11 mouse cellular contexts compared by ENCODE assay signal in the genomic region with DNA sequence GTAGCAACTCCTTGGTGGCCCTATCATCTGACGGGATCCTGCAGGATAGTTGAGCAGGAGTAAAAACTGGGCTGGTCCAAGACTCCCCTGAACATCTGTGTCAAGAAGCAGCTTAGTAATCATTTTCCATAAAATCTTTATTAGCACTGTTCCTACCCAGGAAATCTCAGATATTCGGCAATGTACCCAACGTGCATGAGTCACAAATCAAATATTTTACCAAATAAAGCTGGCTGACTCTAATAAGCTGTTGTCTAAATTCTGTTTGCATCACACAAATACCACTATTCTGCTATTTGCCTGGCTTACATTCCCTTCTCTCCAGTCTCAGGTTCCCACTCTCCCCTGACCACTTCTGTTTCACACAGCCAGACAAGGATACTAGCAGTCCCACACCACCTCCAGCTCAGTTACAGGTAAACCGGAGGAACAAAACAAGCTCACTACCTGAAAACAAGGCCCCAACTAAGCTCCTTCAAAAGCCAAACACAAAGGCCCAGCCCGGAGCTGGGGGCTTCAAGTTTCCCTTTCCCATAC. TPM values are rescaled to one million over a fixed set of nuclear protein-coding genes. Genes with fewer than 3 reads are reported as not detected.
DNase-seq lines count a peak whose midpoint lies in the region; ATAC-seq and TF ChIP-seq lines count a peak whose summit lies in the region.
"Had no signal": no experiment of that assay in that cellular context is flagged by ENCODE, and none has a peak within 500 bp of the region (broad histone marks: within the 10 kb centered on the region; RNA-seq: fewer than 3 reads in every experiment).

No protein-coding gene starts in this region.

- no peak overlapping the region for H3K9ac ChIP-seq in forebrain, embryonic 11.5 days (ENCODE audit: low read length)
- H3K9ac ChIP-seq in lung, embryonic 16.5 days (ENCODE audit: low read length): no peak overlapping the region
- no peak overlapping the region for H3K9ac ChIP-seq in limb, embryonic 13.5 days

- WGBS in forebrain, embryonic 10.5 days: 65% methylated on average over 5 of the region's 5 CpGs
- 57% methylated on average over 5 of the region's 5 CpGs for WGBS in forebrain, embryonic 11.5 days
- WGBS in lung, embryonic 16.5 days: 65% methylated on average over 5 of the region's 5 CpGs
- 41% methylated on average over 5 of the region's 5 CpGs for WGBS in lung, adult 2 months
- 58% methylated on average over 5 of the region's 5 CpGs for WGBS in limb, embryonic 13.5 days
- 55% methylated on average over 5 of the region's 5 CpGs for WGBS in small intestine, adult 2 months

- DNase-seq in forebrain, embryonic 10.5 days (ENCODE audit: extremely low spot score, low spot score): no peak
- DNase-seq in forebrain, embryonic 11.5 days (ENCODE audit: low spot score): no peak
- no peak for DNase-seq in lung, adult 2 months
- DNase-seq in right cerebral cortex, postnatal 25 days: no peak
- no peak for DNase-seq in cerebellum, postnatal 10 days
- DNase-seq: cerebellum, postnatal 36 days; gastrocnemius, postnatal 25 days; thymus, adult 2 months had no signal

- no peak overlapping the region for H3K4me2 ChIP-seq in forebrain, embryonic 11.5 days (ENCODE audit: low read depth, low read length, severe bottlenecking)
- H3K4me2 ChIP-seq in lung, embryonic 16.5 days (ENCODE audit: low read depth, low read length): 0 out of 2 replicates have a peak overlapping the region, but pooled peaks have one; percentile 5
- H3K4me2 ChIP-seq in limb, embryonic 13.5 days (replicated peaks): peak overlapping the region; percentile 83; the same call in 1 of the 2 replicates

- no peak for ATAC-seq in forebrain, embryonic 11.5 days (replicated peaks; ENCODE audit: low FRiP score)
- no peak for ATAC-seq in lung, embryonic 16.5 days (ENCODE audit: low read depth)
- no peak for ATAC-seq in limb, embryonic 13.5 days (ENCODE audit: low FRiP score, low read depth)

- peaks cover 29% of the 10 kb centered on the region for H3K4me1 ChIP-seq in forebrain, embryonic 10.5 days
- H3K4me1 ChIP-seq in forebrain, embryonic 11.5 days (replicated peaks; ENCODE audit: control insufficient read depth, insufficient read depth, low read length): 0 out of 2 replicates have a peak, but pooled peaks cover 5% of the 10 kb centered on the region
- peaks cover 10% of the 10 kb centered on the region for H3K4me1 ChIP-seq in lung, embryonic 16.5 days (replicated peaks; ENCODE audit: control insufficient read depth, insufficient read depth, low read length)
- H3K4me1 ChIP-seq in lung, adult 2 months (ENCODE audit: control insufficient read depth, insufficient read depth, low read length): peaks cover 20% of the 10 kb centered on the region
- H3K4me1 ChIP-seq in limb, embryonic 13.5 days: peaks cover 26% of the 10 kb centered on the region
- peaks cover 17% of the 10 kb centered on the region for H3K4me1 ChIP-seq in small intestine, adult 2 months (ENCODE audit: control insufficient read depth, insufficient read depth, insufficient read length, low read length)

- no peaks in the 10 kb centered on the region for H3K36me3 ChIP-seq in forebrain, embryonic 10.5 days (replicated peaks)
- H3K36me3 ChIP-seq in forebrain, embryonic 11.5 days (ENCODE audit: control insufficient read depth, insufficient read depth, low read length): no peaks in the 10 kb centered on the region
- H3K36me3 ChIP-seq in lung, embryonic 16.5 days (ENCODE audit: control insufficient read depth, insufficient read depth, low read length): no peaks in the 10 kb centered on the region
- no peaks in the 10 kb centered on the region for H3K36me3 ChIP-seq in limb, embryonic 13.5 days
- H3K36me3 ChIP-seq in small intestine, adult 2 months (ENCODE audit: control insufficient read depth, insufficient read depth, low read length): no peaks in the 10 kb centered on the region

- H3K9me3 ChIP-seq in forebrain, embryonic 10.5 days: no peaks in the 10 kb centered on the region
- no peaks in the 10 kb centered on the region for H3K9me3 ChIP-seq in forebrain, embryonic 11.5 days (ENCODE audit: control insufficient read depth, low read length)
- H3K9me3 ChIP-seq in lung, embryonic 16.5 days (ENCODE audit: control insufficient read depth, low read length): no peaks in the 10 kb centered on the region
- H3K9me3 ChIP-seq in limb, embryonic 13.5 days: no peaks in the 10 kb centered on the region

- no peaks in the 10 kb centered on the region for H3K27me3 ChIP-seq in forebrain, embryonic 10.5 days (ENCODE audit: poor library complexity, severe bottlenecking)
- H3K27me3 ChIP-seq in forebrain, embryonic 11.5 days (ENCODE audit: control insufficient read depth, insufficient read depth, low read length): no peaks in the 10 kb centered on the region
- no peaks in the 10 kb centered on the region for H3K27me3 ChIP-seq in lung, embryonic 16.5 days (ENCODE audit: control insufficient read depth, insufficient read depth, low read depth, low read length)
- no peaks in the 10 kb centered on the region for H3K27me3 ChIP-seq in limb, embryonic 13.5 days
- no peaks in the 10 kb centered on the region for H3K27me3 ChIP-seq in small intestine, adult 2 months (ENCODE audit: control insufficient read depth, insufficient read depth, low read length)

- H3K4me3 ChIP-seq in forebrain, embryonic 10.5 days: peak overlapping the region; percentile 88; the same call in 1 of the 2 replicates
- H3K4me3 ChIP-seq in forebrain, embryonic 11.5 days (ENCODE audit: low read depth, low read length): no peak overlapping the region
- no peak overlapping the region for H3K4me3 ChIP-seq in lung, embryonic 16.5 days (ENCODE audit: low read length)
- no peak overlapping the region for H3K4me3 ChIP-seq in lung, adult 2 months (replicated peaks; ENCODE audit: extremely low read depth, low read depth, low read length)
- H3K4me3 ChIP-seq in limb, embryonic 13.5 days: no peak overlapping the region
- H3K4me3 ChIP-seq in small intestine, adult 2 months (ENCODE audit: low read depth, low read length): no peak overlapping the region

- H3K27ac ChIP-seq in forebrain, embryonic 10.5 days: no peak overlapping the region
- no peak overlapping the region for H3K27ac ChIP-seq in forebrain, embryonic 11.5 days (ENCODE audit: low read depth, low read length)
- no peak overlapping the region for H3K27ac ChIP-seq in lung, embryonic 16.5 days (ENCODE audit: low read length)
- H3K27ac ChIP-seq in limb, embryonic 13.5 days: no peak overlapping the region
- peak overlapping the region; percentile 39; the same call in 1 of the 2 replicates for H3K27ac ChIP-seq in small intestine, adult 2 months (ENCODE audit: insufficient read depth, low read depth, low read length)

- no peak for TF ChIP-seq POLR2A in lung, adult 2 months (IDR thresholded peaks at IDR 0.05; ENCODE audit: borderline replicate concordance, extremely low read depth, low read depth, low read length)
- TF ChIP-seq POLR2A in small intestine, adult 2 months (IDR thresholded peaks at IDR 0.05; ENCODE audit: low read depth, low read length): no peak

- TF ChIP-seq CTCF in lung, adult 2 months (IDR thresholded peaks at IDR 0.05; ENCODE audit: insufficient read depth, low read length): no peak
- TF ChIP-seq CTCF in small intestine, adult 2 months (IDR thresholded peaks at IDR 0.05; ENCODE audit: extremely low read depth, insufficient read length, insufficient replicate concordance, low read depth, low read length): no peak

RNA-seq across cellular contexts. Expression of gene Mrpl44, which starts 16.3 kb away (rescaled TPM):
- 64.2 and 67.4 TPM in 2 replicates for polyA plus RNA-seq in forebrain, embryonic 10.5 days (2016; fragmentation: Nextera tagmentation; extraction: Ambion mirVana)
- 54.6 and 55.6 TPM in 2 replicates for polyA plus RNA-seq in forebrain, embryonic 11.5 days (2014; fragmentation: Nextera tagmentation; extraction: Ambion mirVana)
- polyA plus RNA-seq in lung, embryonic 16.5 days (2015; fragmentation: Nextera tagmentation; extraction: Ambion mirVana): 54.1 and 55.0 TPM in 2 replicates
- 6.2 and 9.4 TPM in 2 replicates for polyA plus RNA-seq in lung, adult 2 months (2012; rRNA removed)
- 42.1 and 45.0 TPM in 2 replicates for polyA plus RNA-seq in limb, embryonic 13.5 days (2015; fragmentation: Nextera tagmentation; extraction: Ambion mirVana)
- polyA plus RNA-seq in small intestine, adult 2 months (2012; rRNA removed): 4.5 and 4.9 TPM in 2 replicates

RNA-seq across cellular contexts. Expression of gene Wdfy1, which starts 16.4 kb away (rescaled TPM):
- polyA plus RNA-seq in forebrain, embryonic 10.5 days (2016; fragmentation: Nextera tagmentation; extraction: Ambion mirVana): 37.8 and 38.3 TPM in 2 replicates
- polyA plus RNA-seq in forebrain, embryonic 11.5 days (2014; fragmentation: Nextera tagmentation; extraction: Ambion mirVana): 38.2 and 40.7 TPM in 2 replicates
- 43.7 and 48.7 TPM in 2 replicates for polyA plus RNA-seq in lung, embryonic 16.5 days (2015; fragmentation: Nextera tagmentation; extraction: Ambion mirVana)
- polyA plus RNA-seq in lung, adult 2 months (2012; rRNA removed): 42.4 and 58.7 TPM in 2 replicates
- 39.1 and 40.3 TPM in 2 replicates for polyA plus RNA-seq in limb, embryonic 13.5 days (2015; fragmentation: Nextera tagmentation; extraction: Ambion mirVana)
- polyA plus RNA-seq in small intestine, adult 2 months (2012; rRNA removed): 31.5 and 68.7 TPM in 2 replicates
